Mouse (Mus musculus): ENCODE measurements around the gene Rdh9. TPM values are rescaled to one million over a fixed set of nuclear protein-coding genes. Genes with fewer than 3 reads are reported as not detected.
"Not testable (repeated sequence)": the region's sequence is repeated elsewhere in the genome, so short reads cannot be mapped to it uniquely, and the experiment has no call there.

Rdh9 gene
- polyA plus RNA-seq, 1 experiment from 2014 or later, result not detected

GRCm38 (mm10) chr10:127762926-127763325 is 13.3 kb upstream of the Rdh9 start:
- H3K36me3 ChIP-seq (replicated peaks; ENCODE audit: control insufficient read depth, insufficient read depth, low read depth, low read length); H3K27me3 ChIP-seq (ENCODE audit: control insufficient read depth, insufficient read depth, low read length); H3K27ac ChIP-seq (replicated peaks; ENCODE audit: low read depth, low read length); H3K4me1 ChIP-seq (ENCODE audit: control insufficient read depth, insufficient read depth, low read length); ATAC-seq (replicated peaks; ENCODE audit: insufficient number of reproducible peaks, low FRiP score, low TSS enrichment, low read depth); H3K9me3 ChIP-seq (replicated peaks; ENCODE audit: control insufficient read depth, low read length); H3K9ac ChIP-seq (replicated peaks; ENCODE audit: low read length); DNase-seq (ENCODE audit: low spot score); H3K4me2 ChIP-seq (ENCODE audit: low read depth, low read length); H3K4me3 ChIP-seq (ENCODE audit: low read depth, low read length): not testable (repeated sequence)
- WGBS, result 83% methylated on average over 10 of the region's 10 CpGs

DNA sequence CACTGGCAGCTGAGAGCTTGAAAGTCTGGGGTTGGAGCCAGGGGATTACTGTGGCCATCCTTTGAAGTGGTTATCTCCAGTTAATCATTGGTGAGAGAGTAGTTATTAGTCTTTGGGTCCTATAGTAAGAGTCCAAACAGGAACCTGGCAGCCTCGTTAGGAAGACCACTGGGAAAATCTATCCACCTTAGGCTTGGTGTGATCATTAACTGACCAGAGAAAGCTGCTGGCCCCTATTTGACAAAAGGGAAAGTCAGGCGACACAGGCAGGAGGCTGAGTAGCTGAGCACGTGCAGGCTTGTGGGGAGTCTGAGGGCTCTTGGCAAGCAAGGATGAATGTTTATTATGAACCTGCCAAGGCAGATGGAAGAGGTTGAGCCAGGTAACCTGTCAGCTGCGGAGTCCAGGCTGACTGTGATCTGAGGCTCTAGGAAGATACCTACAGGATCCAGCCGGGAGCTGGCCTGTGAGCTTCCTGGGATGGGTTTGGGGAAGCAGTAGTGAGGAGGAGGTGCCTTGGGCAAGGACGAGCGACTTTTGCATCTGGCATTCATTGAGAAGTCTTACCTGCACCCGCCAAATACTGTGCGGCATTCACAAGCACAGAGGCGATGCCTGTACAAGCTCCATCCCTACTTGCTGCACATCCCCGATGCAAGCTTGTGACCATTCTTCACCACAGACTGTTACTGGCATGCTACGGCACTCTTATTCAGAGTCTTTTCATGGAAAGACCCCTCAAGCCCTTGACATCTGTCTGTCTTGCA is 12.1 kb upstream of the Rdh9 start:
- H3K27ac ChIP-seq (replicated peaks; ENCODE audit: low read depth, low read length), result no peak overlapping the region
- DNase-seq (ENCODE audit: low spot score) (no peak), ATAC-seq (replicated peaks; ENCODE audit: insufficient number of reproducible peaks, low FRiP score, low TSS enrichment, low read depth) (no peak)
- no peaks in the 10 kb centered on the region for H3K27me3 ChIP-seq (ENCODE audit: control insufficient read depth, insufficient read depth, low read length)
- H3K9me3 ChIP-seq (replicated peaks; ENCODE audit: control insufficient read depth, low read length), result no peaks in the 10 kb centered on the region
- H3K4me1 ChIP-seq (ENCODE audit: control insufficient read depth, insufficient read depth, low read length), result no peaks in the 10 kb centered on the region
- 71% methylated on average over 12 of the region's 12 CpGs for WGBS
- H3K36me3 ChIP-seq (replicated peaks; ENCODE audit: control insufficient read depth, insufficient read depth, low read depth, low read length), result no peaks in the 10 kb centered on the region
- H3K4me2 ChIP-seq (ENCODE audit: low read depth, low read length), result no peak overlapping the region
- no peak overlapping the region for H3K4me3 ChIP-seq (ENCODE audit: low read depth, low read length)
- H3K9ac ChIP-seq (replicated peaks; ENCODE audit: low read length), result no peak overlapping the region

- Histone ChIP-seq H3K4me2 (ENCODE audit: low read depth, low read length) (no peak overlapping the region), H3K9ac (replicated peaks; ENCODE audit: low read length) (no peak overlapping the region), H3K36me3 (replicated peaks; ENCODE audit: control insufficient read depth, insufficient read depth, low read depth, low read length) (no peaks in the 10 kb centered on the region), H3K4me3 (ENCODE audit: low read depth, low read length) (no peak overlapping the region), H3K9me3 (replicated peaks; ENCODE audit: control insufficient read depth, low read length) (no peaks in the 10 kb centered on the region), H3K4me1 (ENCODE audit: control insufficient read depth, insufficient read depth, low read length) (no peaks in the 10 kb centered on the region), H3K27me3 (ENCODE audit: control insufficient read depth, insufficient read depth, low read length) (no peaks in the 10 kb centered on the region), H3K27ac (replicated peaks; ENCODE audit: low read depth, low read length) (no peak overlapping the region)
- DNase-seq (ENCODE audit: low spot score), result no peak
- 85% methylated on average over 1 of the region's 1 CpGs for WGBS
- no peak for ATAC-seq (replicated peaks; ENCODE audit: insufficient number of reproducible peaks, low FRiP score, low TSS enrichment, low read depth)
Measured at GRCm38 (mm10) chr10:127766564-127766963, 9.6 kb upstream of the Rdh9 start.

GRCm38 (mm10) chr10:127782321-127782720 is 6.1 kb downstream of the Rdh9 start:
- not testable (repeated sequence) for H3K9ac ChIP-seq (replicated peaks; ENCODE audit: low read length); H3K27me3 ChIP-seq (ENCODE audit: control insufficient read depth, insufficient read depth, low read length); H3K4me1 ChIP-seq (ENCODE audit: control insufficient read depth, insufficient read depth, low read length); H3K36me3 ChIP-seq (replicated peaks; ENCODE audit: control insufficient read depth, insufficient read depth, low read depth, low read length); DNase-seq (ENCODE audit: low spot score); H3K9me3 ChIP-seq (replicated peaks; ENCODE audit: control insufficient read depth, low read length); ATAC-seq (replicated peaks; ENCODE audit: insufficient number of reproducible peaks, low FRiP score, low TSS enrichment, low read depth); H3K4me3 ChIP-seq (ENCODE audit: low read depth, low read length); H3K4me2 ChIP-seq (ENCODE audit: low read depth, low read length); H3K27ac ChIP-seq (replicated peaks; ENCODE audit: low read depth, low read length)
- 95% methylated on average over 17 of the region's 17 CpGs for whole genome bisulfite sequencing

- ATAC-seq (replicated peaks; ENCODE audit: insufficient number of reproducible peaks, low FRiP score, low TSS enrichment, low read depth); H3K36me3 ChIP-seq (replicated peaks; ENCODE audit: control insufficient read depth, insufficient read depth, low read depth, low read length); H3K9ac ChIP-seq (replicated peaks; ENCODE audit: low read length); H3K4me1 ChIP-seq (ENCODE audit: control insufficient read depth, insufficient read depth, low read length); DNase-seq (ENCODE audit: low spot score); H3K4me3 ChIP-seq (ENCODE audit: low read depth, low read length); H3K27ac ChIP-seq (replicated peaks; ENCODE audit: low read depth, low read length); H3K27me3 ChIP-seq (ENCODE audit: control insufficient read depth, insufficient read depth, low read length); H3K9me3 ChIP-seq (replicated peaks; ENCODE audit: control insufficient read depth, low read length); H3K4me2 ChIP-seq (ENCODE audit: low read depth, low read length): not testable (repeated sequence)
- WGBS, result 84% methylated on average over 1 of the region's 1 CpGs
Measured at GRCm38 (mm10) chr10:127785411-127785810, 9.2 kb downstream of the Rdh9 start.

GRCm38 (mm10) chr10:127799295-127799694 is 23.1 kb downstream of the Rdh9 start:
- Histone ChIP-seq H3K27me3 (ENCODE audit: control insufficient read depth, insufficient read depth, low read length) (no peaks in the 10 kb centered on the region), H3K9me3 (replicated peaks; ENCODE audit: control insufficient read depth, low read length) (no peaks in the 10 kb centered on the region), H3K27ac (replicated peaks; ENCODE audit: low read depth, low read length) (no peak overlapping the region), H3K36me3 (replicated peaks; ENCODE audit: control insufficient read depth, insufficient read depth, low read depth, low read length) (no peaks in the 10 kb centered on the region), H3K9ac (replicated peaks; ENCODE audit: low read length) (no peak overlapping the region), H3K4me2 (ENCODE audit: low read depth, low read length) (no peak overlapping the region), H3K4me1 (ENCODE audit: control insufficient read depth, insufficient read depth, low read length) (no peaks in the 10 kb centered on the region), H3K4me3 (ENCODE audit: low read depth, low read length) (no peak overlapping the region)
- DNase-seq (ENCODE audit: low spot score) (no peak), ATAC-seq (replicated peaks; ENCODE audit: insufficient number of reproducible peaks, low FRiP score, low TSS enrichment, low read depth) (no peak)
- 78% methylated on average over 1 of the region's 1 CpGs for WGBS

GRCm38 (mm10) chr10:127800891-127801290 is 24.7 kb downstream of the Rdh9 start, which contains the start of gene Rdh16:
TSS of gene Rdh16 (plus strand) at chr10:127801152.
- Histone ChIP-seq H3K27me3 (ENCODE audit: control insufficient read depth, insufficient read depth, low read length) (no peaks in the 10 kb centered on the region), H3K4me3 (ENCODE audit: low read depth, low read length) (no peak within 1 kb of the TSS), H3K9ac (replicated peaks; ENCODE audit: low read length) (no peak within 1 kb of the TSS), H3K27ac (replicated peaks; ENCODE audit: low read depth, low read length) (no peak within 1 kb of the TSS), H3K9me3 (replicated peaks; ENCODE audit: control insufficient read depth, low read length) (no peaks in the 10 kb centered on the region), H3K4me1 (ENCODE audit: control insufficient read depth, insufficient read depth, low read length) (no peaks in the 10 kb centered on the region), H3K36me3 (replicated peaks; ENCODE audit: control insufficient read depth, insufficient read depth, low read depth, low read length) (no peaks in the 10 kb centered on the region), H3K4me2 (ENCODE audit: low read depth, low read length) (no peak within 1 kb of the TSS)
- DNase-seq (ENCODE audit: low spot score) (no peak), ATAC-seq (replicated peaks; ENCODE audit: insufficient number of reproducible peaks, low FRiP score, low TSS enrichment, low read depth) (no peak)
- 90% methylated on average over 6 of the region's 6 CpGs for WGBS

- Histone ChIP-seq H3K4me1 (ENCODE audit: control insufficient read depth, insufficient read depth, low read length) (no peaks in the 10 kb centered on the region), H3K9ac (replicated peaks; ENCODE audit: low read length) (no peak overlapping the region), H3K4me2 (ENCODE audit: low read depth, low read length) (no peak overlapping the region), H3K27me3 (ENCODE audit: control insufficient read depth, insufficient read depth, low read length) (no peaks in the 10 kb centered on the region), H3K27ac (replicated peaks; ENCODE audit: low read depth, low read length) (no peak overlapping the region), H3K36me3 (replicated peaks; ENCODE audit: control insufficient read depth, insufficient read depth, low read depth, low read length) (no peaks in the 10 kb centered on the region), H3K9me3 (replicated peaks; ENCODE audit: control insufficient read depth, low read length) (no peaks in the 10 kb centered on the region), H3K4me3 (ENCODE audit: low read depth, low read length) (no peak overlapping the region)
- 84% methylated on average over 2 of the region's 2 CpGs for WGBS
- no peak for DNase-seq (ENCODE audit: low spot score)
- no peak for ATAC-seq (replicated peaks; ENCODE audit: insufficient number of reproducible peaks, low FRiP score, low TSS enrichment, low read depth)
Measured at GRCm38 (mm10) chr10:127801612-127802011, 25.4 kb downstream of the Rdh9 start.
